In the genomic region with DNA sequence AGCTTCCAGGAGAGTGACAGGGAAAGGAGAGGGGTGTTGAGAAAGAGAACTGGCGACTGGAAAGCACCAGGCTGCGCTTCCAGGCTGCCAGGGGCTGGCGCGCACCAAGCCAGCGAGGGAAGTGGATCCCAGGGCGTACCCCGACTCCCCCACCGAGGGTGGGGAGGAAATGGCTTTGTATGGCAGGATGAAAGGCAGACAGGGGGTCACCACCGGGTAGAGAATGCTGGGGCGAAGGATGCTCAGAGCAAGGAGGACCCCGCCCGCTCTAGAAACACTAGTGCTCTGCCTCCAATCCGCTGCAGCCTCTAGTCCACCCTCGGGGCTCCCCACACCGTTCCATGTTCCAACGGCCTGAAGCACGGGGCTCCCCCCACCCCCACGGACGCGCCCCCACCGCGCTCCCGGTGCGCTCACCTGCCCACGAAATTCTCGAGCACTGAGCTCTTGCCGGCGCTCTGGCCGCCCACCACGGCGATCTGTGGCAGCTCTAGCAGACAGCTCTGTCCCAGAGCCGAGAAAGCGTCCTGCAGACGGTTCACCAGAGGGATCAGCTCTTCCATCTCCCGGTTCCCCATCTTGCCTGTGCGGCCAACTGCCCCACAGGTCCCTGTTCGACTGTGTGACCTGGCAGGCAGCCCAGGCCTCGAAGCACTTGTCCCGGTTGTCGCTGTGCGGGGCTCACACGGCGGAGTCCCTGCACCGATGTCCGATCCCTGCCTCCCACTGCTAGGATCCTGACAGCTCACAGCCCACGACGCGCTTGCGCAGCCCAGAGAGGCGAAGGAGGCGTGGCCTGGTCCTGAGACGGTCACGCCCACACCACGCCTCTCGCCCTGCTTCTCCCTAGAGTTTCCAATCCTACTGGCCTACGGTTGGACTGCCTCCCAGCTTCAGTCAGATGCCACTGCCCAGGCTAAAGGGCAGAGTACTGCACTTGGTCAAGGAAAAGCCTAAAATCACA, we compare ENCODE assay signal across 8 mouse cellular contexts. TPM values are rescaled to one million over a fixed set of nuclear protein-coding genes. Genes with fewer than 3 reads are reported as not detected.
DNase-seq lines count a peak whose midpoint lies in the region.

Gene Dnm3, minus strand, starts transcription at position 789 of the 964 bp plus-strand sequence.

- H3K9me3 ChIP-seq in megakaryocyte, embryonic 14.5 days = peaks cover 8% of the 10 kb centered on the region

- H3K27me3 ChIP-seq in megakaryocyte, embryonic 14.5 days (replicated peaks) = peaks cover 51% of the 10 kb centered on the region

- DNase-seq in adrenal gland, adult 2 months = peak; percentile 95
- DNase-seq in embryo, embryonic 10.5 days (ENCODE audit: low spot score) = peak; percentile 97
- DNase-seq in gastrocnemius, postnatal 14 days = peak; percentile 86
- DNase-seq in induced T-regulatory cell, adult 2 months (ENCODE audit: low read depth) = peak; percentile 54
- peak; percentile 81 to 94 for DNase-seq in left cerebral cortex, adult 8-10 months (ENCODE audit: low spot score in 2 of 2)
- peak; percentile 87 for DNase-seq in right cerebral cortex, postnatal 14 days
- peak; percentile 77 to 79 for DNase-seq in urinary bladder, postnatal 4 days (ENCODE audit: low spot score in 2 of 2)

- H3K4me3 ChIP-seq in megakaryocyte, embryonic 14.5 days (replicated peaks) = peak within 1 kb of the TSS; percentile 92

- intact Hi-C loops in gastrocnemius, postnatal 14 days (cut with DNase I; ENCODE audit: low total_unique reads) = no loop called here

- H3K4me1 ChIP-seq in megakaryocyte, embryonic 14.5 days = peaks cover 17% of the 10 kb centered on the region

- H3K36me3 ChIP-seq in megakaryocyte, embryonic 14.5 days (replicated peaks; ENCODE audit: low read length) = no peaks in the 10 kb centered on the region

RNA-seq across cellular contexts. Expression of gene Dnm3, which starts in this region (rescaled TPM):
- 10 to 100 TPM; 11.6 to 18.1 TPM for total RNA-seq in adrenal gland, adult 2 months (2021)
- 3.3 and 3.8 TPM in 2 replicates for polyA plus RNA-seq in adrenal gland, adult 2 months (2012; rRNA removed)
- 1 to 10 TPM; 5.0 to 6.3 TPM for total RNA-seq in gastrocnemius, postnatal 14 days (2021)
- 100 to 1,000 TPM; 107 to 116 (median 111) TPM for total RNA-seq in left cerebral cortex, adult 8-10 months (2022)
- polyA plus RNA-seq in megakaryocyte, embryonic 14.5 days (2012; ENCODE audit: insufficient read depth, low replicate concordance) = 0.07 TPM in 1 of 2 replicates, not detected in the other

Comparison
In these comparisons a context has a peak if more than half of its experiments do, and no peak if none do; other contexts are left out.
1. Peak in every context shown above with its lines: DNase-seq and H3K4me3 ChIP-seq.
2. RNA of gene Dnm3 (total RNA-seq): 107 to 116 TPM in left cerebral cortex, adult 8-10 months; 11.6 to 18.1 TPM in adrenal gland, adult 2 months and 5.0 to 6.3 TPM in gastrocnemius, postnatal 14 days; every median in the first group is over 4 times any median in the second.